Mouse (Mus musculus): ENCODE results near the gene Jph3.

DNA sequence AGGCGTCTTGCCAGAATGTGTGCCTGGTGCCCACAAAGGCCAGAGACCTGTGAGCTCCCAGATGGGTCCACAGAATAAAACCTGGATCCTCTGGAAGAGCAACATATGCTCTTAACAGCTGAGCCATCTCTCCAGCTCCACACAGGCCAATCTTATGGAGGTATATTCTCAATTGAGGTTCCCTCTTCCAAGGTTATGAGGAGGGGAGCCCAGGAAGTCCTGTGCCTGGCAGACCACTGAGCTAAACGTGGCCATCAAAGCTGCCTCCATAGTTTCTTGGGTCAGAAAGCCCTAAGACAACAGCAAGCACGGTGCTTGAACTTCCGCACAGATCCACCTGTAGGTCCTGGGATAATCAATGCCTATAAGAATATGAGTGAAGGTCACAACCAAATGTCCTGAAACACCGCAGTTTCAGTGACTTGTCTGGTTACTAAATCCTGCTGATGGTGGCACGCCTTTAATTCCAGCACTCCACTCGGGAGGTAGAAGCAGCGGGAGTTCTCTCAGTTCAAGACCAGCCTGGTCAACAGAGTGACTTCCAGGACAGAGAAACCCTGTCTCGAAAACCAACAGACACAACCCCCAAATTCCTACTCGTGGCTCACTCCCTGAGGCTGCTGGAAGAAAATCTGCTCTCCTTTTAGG, 99.1 kb downstream of the Jph3 start:
- TF ChIP-seq GATA1 (IDR thresholded peaks at IDR 0.05; ENCODE audit: low read length) (no peak), TAL1 (IDR thresholded peaks at IDR 0.05; ENCODE audit: low read length) (no peak)

All from erythroblast, embryonic 14.5 days (primary cell).